Mouse (Mus musculus): ENCODE measurements around the gene Fut11. TPM values are rescaled to one million over a fixed set of nuclear protein-coding genes. Genes with fewer than 3 reads are reported as not detected.
A peak's percentile ranks its signal among the peaks of the same experiment; 100 is the strongest.

Gene Fut11
- polyA plus RNA-seq, 1 experiment: not detected

DNA sequence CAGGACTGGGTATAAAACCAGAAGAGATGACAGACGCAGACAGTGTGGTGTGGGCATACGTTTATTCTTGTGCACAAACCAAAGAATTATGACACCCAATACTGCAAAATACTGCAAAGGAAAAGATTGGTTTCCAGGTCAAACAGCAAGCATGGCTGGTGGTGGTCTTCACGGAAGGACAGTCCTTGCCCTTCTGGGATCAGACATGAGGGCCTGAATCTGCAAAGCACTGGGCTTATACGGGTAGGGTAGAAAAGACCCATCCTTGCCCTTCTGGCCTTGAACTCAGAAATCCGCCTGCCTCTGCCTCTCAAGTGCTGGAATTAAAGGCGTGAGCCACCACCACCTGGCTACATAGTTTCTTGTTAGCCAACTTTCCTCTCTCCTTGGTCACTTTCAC, 35.9 kb upstream of the Fut11 start:
- 93% methylated on average over 6 of the region's 6 CpGs for WGBS
- H3K4me1 ChIP-seq (ENCODE audit: control insufficient read depth, insufficient read depth, low read length): peaks cover 14% of the 10 kb centered on the region
- no peak for TF ChIP-seq POLR2A (IDR thresholded peaks at IDR 0.05; ENCODE audit: insufficient read depth, low read depth, low read length)
- no peak for TF ChIP-seq CTCF (IDR thresholded peaks at IDR 0.05; ENCODE audit: insufficient read depth, low read depth, low read length)
- H3K27ac ChIP-seq (ENCODE audit: insufficient read depth, low read depth, low read length): no peak overlapping the region
- H3K4me3 ChIP-seq (ENCODE audit: insufficient read depth, low read depth, low read length): no peak overlapping the region

DNA sequence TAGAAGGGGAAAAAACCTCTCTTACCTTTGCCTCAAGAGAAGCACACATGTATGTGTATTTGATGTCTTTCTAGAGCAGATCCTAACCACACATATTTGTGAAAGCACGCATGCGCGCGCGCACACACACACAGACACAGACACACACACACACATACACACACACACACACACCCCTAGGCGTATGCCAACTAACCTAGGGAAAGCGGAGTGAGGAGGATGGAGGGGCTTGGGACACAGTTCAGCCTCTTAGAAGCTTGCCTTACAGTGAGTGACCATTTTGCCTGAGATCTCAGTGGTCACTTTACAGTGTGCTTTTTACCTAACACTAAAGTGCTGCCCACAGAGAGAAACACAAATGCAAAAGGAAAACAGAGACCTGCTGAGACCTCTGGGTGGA, 35.1 kb upstream of the Fut11 start:
- 97% methylated on average over 7 of the region's 7 CpGs for WGBS
- H3K4me1 ChIP-seq (ENCODE audit: control insufficient read depth, insufficient read depth, low read length): peaks cover 20% of the 10 kb centered on the region
- H3K27ac ChIP-seq (ENCODE audit: insufficient read depth, low read depth, low read length): no peak overlapping the region
- no peak overlapping the region for H3K4me3 ChIP-seq (ENCODE audit: insufficient read depth, low read depth, low read length)
- TF ChIP-seq CTCF (IDR thresholded peaks at IDR 0.05; ENCODE audit: insufficient read depth, low read depth, low read length): no peak
- TF ChIP-seq POLR2A (IDR thresholded peaks at IDR 0.05; ENCODE audit: insufficient read depth, low read depth, low read length): no peak

DNA sequence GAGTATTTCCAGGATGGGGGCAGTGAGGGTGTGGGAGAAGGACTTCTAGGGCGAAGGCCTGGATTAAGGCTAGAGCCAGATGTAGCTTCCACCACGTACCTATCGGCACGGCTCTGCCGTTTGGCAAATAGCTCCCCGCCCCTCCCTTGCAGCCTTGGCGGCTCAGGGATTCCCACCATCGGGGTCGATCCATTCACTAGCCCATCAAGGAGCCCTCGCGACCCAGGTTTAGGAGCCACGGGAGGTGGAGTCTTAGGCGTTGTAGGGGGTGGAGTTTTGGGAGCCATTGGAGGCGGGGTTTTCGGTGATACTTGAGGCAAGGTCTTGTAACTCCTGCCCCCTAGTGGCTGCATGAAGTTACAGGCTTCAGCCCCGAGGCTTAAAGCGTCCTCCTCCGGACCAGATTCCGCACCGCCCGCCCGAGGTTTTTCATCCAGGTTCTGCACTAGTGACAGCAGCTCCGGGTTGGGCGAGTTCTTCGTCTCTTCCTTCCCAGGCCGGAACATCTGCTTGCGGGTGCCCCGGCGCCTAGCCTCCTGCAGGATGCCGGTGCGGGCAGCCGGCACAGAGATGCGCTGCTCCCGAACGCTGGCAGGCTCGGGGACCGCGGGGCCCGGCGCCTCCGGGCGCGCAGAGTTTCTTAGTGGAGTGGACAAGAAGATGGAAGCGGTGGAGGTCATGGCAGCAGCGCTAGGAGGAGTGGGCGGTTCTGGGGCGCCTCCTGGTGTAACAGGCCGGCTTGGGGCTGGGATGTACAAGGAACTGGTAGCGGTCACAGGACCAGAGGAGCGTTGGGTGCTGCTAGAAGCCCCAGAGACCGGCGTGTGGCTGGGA, 33.7 kb upstream of the Fut11 start:
- under 1% methylated on average over 52 of the region's 52 CpGs for WGBS
- H3K4me1 ChIP-seq (ENCODE audit: control insufficient read depth, insufficient read depth, low read length): peaks cover 20% of the 10 kb centered on the region
- TF ChIP-seq POLR2A (IDR thresholded peaks at IDR 0.05; ENCODE audit: insufficient read depth, low read depth, low read length): peak; percentile 17; the same call in 1 of the 2 replicates
- TF ChIP-seq CTCF (IDR thresholded peaks at IDR 0.05; ENCODE audit: insufficient read depth, low read depth, low read length): peak; percentile 58

DNA sequence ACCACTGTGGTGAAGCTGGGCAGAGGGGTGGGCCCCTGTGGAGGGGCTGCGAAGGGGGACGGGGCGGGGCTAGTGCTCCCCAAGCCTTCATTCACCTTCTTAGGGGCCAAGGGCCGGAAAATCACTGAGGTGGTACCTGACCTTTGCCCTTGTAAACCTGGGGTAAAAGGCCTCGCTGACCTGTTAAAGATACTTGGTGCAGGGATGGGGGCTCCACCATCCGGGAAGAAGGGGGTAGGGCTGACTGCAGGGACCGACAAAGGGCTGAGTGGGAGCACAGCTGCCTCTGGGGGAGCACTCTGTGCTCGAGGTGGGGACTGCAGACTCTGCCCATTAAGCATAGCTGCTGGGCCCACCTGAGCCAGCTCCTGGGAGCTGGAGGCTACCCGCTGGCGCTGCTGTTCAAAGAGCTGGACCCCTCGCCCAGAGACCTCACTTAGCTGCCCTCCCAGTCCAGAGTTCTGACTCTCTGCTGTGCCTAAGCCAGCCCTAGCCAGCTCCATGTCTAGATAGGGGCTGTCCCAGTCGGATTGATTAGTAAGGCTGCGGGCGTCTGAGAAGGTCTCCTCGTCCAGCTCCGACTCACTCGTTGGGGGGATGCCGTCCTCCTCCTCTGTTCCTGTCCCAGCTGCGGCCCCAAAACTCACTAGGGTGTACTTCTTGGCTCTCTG, 33.0 kb upstream of the Fut11 start:
- no peak for TF ChIP-seq CTCF (IDR thresholded peaks at IDR 0.05; ENCODE audit: insufficient read depth, low read depth, low read length)
- TF ChIP-seq POLR2A (IDR thresholded peaks at IDR 0.05; ENCODE audit: insufficient read depth, low read depth, low read length): no peak
- Histone ChIP-seq H3K4me3 (ENCODE audit: insufficient read depth, low read depth, low read length) (peak overlapping the region; percentile 78), H3K4me1 (ENCODE audit: control insufficient read depth, insufficient read depth, low read length) (peaks cover 20% of the 10 kb centered on the region), H3K27ac (ENCODE audit: insufficient read depth, low read depth, low read length) (peak overlapping the region; percentile 68)
- WGBS: 7% methylated on average over 19 of the region's 19 CpGs

More for the DNA sequence above, 33.7 kb upstream of the Fut11 start:
- Histone ChIP-seq H3K4me3 (ENCODE audit: insufficient read depth, low read depth, low read length) (peak overlapping the region; percentile 78), H3K27ac (ENCODE audit: insufficient read depth, low read depth, low read length) (peak overlapping the region; percentile 68)

DNA sequence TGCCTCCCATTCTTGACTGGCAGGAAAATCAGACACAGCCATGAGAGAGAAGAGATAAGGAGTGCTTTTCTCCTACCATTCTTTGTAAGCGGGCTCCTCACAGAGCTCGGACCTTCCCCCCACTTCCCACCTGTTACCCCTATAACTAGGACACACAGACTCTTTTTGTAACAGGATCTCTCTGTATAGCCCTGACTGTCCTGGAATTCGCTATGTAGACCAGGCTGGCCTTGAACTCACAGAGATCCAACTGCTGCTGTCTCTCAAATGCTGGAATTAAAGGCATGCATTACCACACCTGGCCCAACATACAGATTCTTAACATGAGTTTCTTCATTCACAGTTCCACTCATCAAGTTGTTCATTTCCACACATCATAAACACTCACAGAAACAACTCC, 32.0 kb upstream of the Fut11 start:
- Histone ChIP-seq H3K4me1 (ENCODE audit: control insufficient read depth, insufficient read depth, low read length) (peaks cover 20% of the 10 kb centered on the region), H3K4me3 (ENCODE audit: insufficient read depth, low read depth, low read length) (no peak overlapping the region), H3K27ac (ENCODE audit: insufficient read depth, low read depth, low read length) (no peak overlapping the region)
- no peak for TF ChIP-seq CTCF (IDR thresholded peaks at IDR 0.05; ENCODE audit: insufficient read depth, low read depth, low read length)
- TF ChIP-seq POLR2A (IDR thresholded peaks at IDR 0.05; ENCODE audit: insufficient read depth, low read depth, low read length): no peak
- WGBS: 93% methylated on average over 3 of the region's 3 CpGs

DNA sequence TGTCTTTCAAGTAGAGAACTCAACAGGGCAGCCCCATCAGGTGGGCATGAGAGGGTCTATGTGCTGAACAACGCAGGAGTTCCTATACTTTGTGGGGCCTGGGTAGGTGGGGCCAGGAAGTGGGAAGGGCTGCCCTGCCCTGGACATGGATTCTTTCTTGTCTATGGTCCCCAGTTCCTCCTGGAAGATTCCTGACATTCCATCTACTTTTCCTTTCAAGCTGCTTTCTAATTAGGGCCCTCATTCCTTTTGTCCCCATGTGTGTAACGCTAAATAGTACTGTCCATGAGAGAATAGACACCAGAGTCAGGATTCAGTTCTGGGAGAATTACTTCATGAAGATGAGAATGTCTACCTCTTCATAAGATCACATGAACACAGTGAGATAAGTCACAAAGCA, 31.2 kb upstream of the Fut11 start:
- WGBS: 72% methylated on average over 2 of the region's 2 CpGs
- TF ChIP-seq POLR2A (IDR thresholded peaks at IDR 0.05; ENCODE audit: insufficient read depth, low read depth, low read length): no peak
- no peak for TF ChIP-seq CTCF (IDR thresholded peaks at IDR 0.05; ENCODE audit: insufficient read depth, low read depth, low read length)
- Histone ChIP-seq H3K27ac (ENCODE audit: insufficient read depth, low read depth, low read length) (no peak overlapping the region), H3K4me1 (ENCODE audit: control insufficient read depth, insufficient read depth, low read length) (peaks cover 20% of the 10 kb centered on the region), H3K4me3 (ENCODE audit: insufficient read depth, low read depth, low read length) (no peak overlapping the region)

DNA sequence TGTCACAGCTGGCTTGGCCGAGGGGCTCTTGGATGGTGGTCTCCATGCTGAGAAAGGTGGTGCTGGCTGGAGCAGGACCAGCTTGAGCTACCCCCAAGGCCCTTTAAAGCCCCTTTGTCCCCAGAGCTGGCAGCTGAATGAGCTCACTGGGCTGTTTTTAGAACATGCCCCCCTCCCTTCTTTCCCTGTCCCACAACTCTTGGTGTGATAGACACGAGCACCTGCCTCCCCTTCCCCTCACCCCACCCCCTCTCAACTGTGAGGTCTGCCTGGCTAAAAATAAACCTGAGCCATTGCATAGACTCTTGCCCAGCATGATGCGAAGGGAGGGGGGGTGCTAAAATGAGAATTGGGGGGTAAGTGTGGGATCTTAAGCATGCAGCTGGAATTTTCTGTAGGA, 30.3 kb upstream of the Fut11 start:
- peaks cover 20% of the 10 kb centered on the region for H3K4me1 ChIP-seq (ENCODE audit: control insufficient read depth, insufficient read depth, low read length)
- TF ChIP-seq CTCF (IDR thresholded peaks at IDR 0.05; ENCODE audit: insufficient read depth, low read depth, low read length) (no peak), POLR2A (IDR thresholded peaks at IDR 0.05; ENCODE audit: insufficient read depth, low read depth, low read length) (no peak)
- no peak overlapping the region for H3K27ac ChIP-seq (ENCODE audit: insufficient read depth, low read depth, low read length)
- no peak overlapping the region for H3K4me3 ChIP-seq (ENCODE audit: insufficient read depth, low read depth, low read length)
- 15% methylated on average over 3 of the region's 3 CpGs for WGBS

DNA sequence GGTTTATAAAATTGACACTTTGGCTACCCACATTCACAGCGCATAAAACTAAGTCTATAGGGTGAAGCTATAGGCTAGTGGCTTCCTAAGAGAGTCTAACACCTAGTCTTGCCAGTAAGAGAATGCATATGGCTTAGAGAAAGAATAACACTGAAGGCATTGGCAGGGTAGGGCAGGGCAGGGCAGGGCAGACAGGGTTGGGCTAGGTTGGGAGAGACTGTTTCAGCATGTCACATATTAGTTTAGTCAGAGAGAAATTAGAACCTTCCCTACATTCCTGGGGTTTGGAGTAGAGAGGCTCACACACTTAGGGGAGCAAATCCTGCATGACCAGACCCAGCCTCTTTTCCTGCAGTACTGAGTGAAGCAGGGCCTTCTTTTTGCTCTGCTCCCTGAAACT, 27.3 kb upstream of the Fut11 start:
- WGBS: 82% methylated on average over 1 of the region's 1 CpGs

DNA sequence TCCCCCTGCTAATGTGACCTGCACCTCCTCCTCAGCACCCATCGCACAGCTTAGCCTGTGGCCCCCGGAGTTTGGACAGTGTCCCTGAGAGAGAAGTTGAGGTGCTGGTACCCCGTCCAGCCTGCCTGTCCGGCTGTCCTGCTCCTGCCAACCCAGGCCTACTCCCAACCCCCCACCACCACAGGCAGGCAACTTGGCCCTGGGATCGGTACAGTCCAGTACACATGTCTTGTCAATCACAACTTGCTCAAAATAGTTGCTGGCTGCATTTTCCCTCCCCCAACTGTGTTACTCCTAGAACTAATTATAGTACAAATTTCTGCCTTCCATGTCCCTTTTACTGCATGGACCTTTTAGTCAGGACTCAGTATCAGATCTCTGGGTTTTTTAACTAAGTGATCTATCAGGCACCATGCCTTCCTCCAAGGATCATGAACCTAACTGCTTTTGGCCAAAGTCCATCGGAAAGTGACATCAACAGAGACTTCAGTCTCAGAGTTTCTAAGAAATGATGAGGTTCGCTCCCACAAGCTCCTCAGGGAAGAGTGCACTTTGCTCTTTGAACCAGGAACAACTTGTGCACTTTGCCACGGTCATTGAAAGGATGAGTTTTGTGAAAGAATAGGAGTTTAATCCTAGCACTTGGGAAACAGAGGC, 26.5 kb upstream of the Fut11 start, which contains the start of gene Synpo2l:
Synpo2l (minus strand) TSS at position 201 of the 657 bp plus-strand sequence.
- TF ChIP-seq CTCF (IDR thresholded peaks at IDR 0.05; ENCODE audit: insufficient read depth, low read depth, low read length): no peak
- no peak for TF ChIP-seq POLR2A (IDR thresholded peaks at IDR 0.05; ENCODE audit: insufficient read depth, low read depth, low read length)
- Histone ChIP-seq H3K4me1 (ENCODE audit: control insufficient read depth, insufficient read depth, low read length) (peaks cover 6% of the 10 kb centered on the region), H3K27ac (ENCODE audit: insufficient read depth, low read depth, low read length) (no peak within 1 kb of the TSS), H3K4me3 (ENCODE audit: insufficient read depth, low read depth, low read length) (no peak within 1 kb of the TSS)
- 74% methylated on average over 8 of the region's 8 CpGs for WGBS

More for the DNA sequence above, 27.3 kb upstream of the Fut11 start:
- Histone ChIP-seq H3K27ac (ENCODE audit: insufficient read depth, low read depth, low read length) (no peak overlapping the region), H3K4me1 (ENCODE audit: control insufficient read depth, insufficient read depth, low read length) (peaks cover 6% of the 10 kb centered on the region), H3K4me3 (ENCODE audit: insufficient read depth, low read depth, low read length) (no peak overlapping the region)
- TF ChIP-seq POLR2A (IDR thresholded peaks at IDR 0.05; ENCODE audit: insufficient read depth, low read depth, low read length) (no peak), CTCF (IDR thresholded peaks at IDR 0.05; ENCODE audit: insufficient read depth, low read depth, low read length) (no peak)
